Mouse (Mus musculus): ENCODE results near the gene Caskin1.

Gene Caskin1

GRCm38 (mm10) chr17:24470701-24471527, 17.5 kb upstream of the Caskin1 start:
- DNase-seq (ENCODE audit: low read depth, low spot score), result no peak

DNA sequence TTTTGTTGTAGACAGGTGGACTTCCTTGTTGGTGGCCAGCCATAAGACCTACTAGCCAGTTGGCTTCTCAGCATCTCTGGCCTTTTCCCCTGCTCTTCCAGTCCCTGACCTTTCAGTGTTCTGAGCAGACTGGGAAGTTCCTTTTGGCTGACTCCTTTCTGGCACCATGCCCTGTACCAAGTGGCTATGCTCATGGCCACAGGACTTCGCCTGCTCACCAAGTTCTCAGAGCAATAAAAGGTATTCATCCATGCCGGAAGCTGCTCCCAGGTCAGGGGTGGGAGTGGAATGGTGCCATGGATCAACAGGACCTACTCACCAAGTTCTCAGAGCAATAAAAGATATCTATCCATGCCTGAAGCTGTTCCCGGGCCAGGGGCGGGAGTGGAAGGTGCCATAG, 15.9 kb upstream of the Caskin1 start:
- no peak for DNase-seq (ENCODE audit: low read depth, low spot score)

- no peak for DNase-seq (ENCODE audit: low read depth, low spot score)
Observed at GRCm38 (mm10) chr17:24473612-24474275, 14.7 kb upstream of the Caskin1 start, which contains the start of gene Bricd5. Gene Bricd5 (plus strand): TSS chr17:24473884.

- DNase-seq (ENCODE audit: low read depth, low spot score), result no peak
Observed at GRCm38 (mm10) chr17:24474557-24474956, 13.8 kb upstream of the Caskin1 start.

DNA sequence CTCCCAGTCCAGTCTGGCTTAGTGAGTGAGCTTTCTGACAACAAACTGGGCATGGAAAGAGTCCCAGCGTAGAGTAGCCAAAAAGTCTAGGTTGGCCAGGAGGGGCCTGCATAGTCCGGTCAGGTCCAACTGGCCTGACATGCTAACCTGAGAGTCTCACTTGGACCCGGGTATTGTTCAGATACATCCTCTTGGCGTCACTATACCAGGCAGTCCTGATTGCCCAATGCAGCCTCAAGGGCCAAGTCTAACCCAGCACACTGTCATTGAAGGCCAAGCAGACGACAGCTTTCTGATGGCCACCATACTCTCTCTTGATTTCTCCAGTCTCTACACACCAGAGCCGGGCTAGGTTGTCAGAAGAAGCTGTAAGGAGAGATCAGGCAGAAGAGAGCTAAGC, 12.8 kb upstream of the Caskin1 start:
- DNase-seq (ENCODE audit: low read depth, low spot score), result no peak

- DNase-seq (ENCODE audit: low read depth, low spot score), result no peak
Observed at GRCm38 (mm10) chr17:24476022-24476776, 12.2 kb upstream of the Caskin1 start.

DNA sequence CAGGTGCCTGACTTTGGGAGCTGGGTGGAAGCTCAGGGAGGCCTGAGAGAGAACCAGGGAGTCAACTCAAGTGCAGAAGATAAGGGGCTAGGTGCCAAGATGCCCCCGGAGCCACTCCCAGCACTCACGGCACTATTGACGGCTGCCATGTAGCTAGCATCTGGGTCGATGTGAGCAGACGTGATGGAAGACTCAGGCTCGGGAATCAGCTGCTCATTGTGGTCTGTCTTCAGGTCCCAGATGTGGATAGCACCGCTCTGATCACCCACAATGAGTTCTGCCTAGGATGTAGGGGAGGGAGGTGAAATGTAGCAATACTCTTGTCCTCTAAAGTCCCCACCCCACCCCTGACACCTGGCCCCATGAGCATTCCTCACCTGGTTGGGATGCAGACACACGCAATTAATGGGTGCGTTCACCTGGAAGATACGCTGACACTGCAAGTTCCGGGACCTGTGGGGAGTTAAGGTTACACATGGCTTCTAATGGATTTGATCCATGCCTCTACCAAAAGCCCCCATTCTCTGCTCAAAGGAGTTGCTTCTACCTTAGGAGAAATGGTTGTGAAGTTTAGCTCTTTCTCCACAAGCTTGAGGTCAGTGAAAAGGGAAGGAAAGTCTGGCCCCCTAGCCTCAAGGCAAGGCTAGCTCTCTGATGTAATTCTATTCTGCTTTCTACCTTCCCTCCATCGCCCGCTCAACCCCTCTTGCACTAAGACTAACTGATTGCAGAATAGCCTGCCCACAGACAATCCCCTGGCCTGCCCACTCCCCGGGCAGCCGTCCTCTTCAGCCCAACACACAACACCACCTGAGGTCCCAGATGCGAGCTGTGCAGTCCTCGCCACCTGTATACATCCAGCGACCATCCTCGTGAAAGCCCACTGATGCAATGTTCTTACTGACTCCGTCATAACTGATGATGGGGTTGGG, 11.1 kb upstream of the Caskin1 start:
- no peak for DNase-seq (ENCODE audit: low read depth, low spot score)

DNA sequence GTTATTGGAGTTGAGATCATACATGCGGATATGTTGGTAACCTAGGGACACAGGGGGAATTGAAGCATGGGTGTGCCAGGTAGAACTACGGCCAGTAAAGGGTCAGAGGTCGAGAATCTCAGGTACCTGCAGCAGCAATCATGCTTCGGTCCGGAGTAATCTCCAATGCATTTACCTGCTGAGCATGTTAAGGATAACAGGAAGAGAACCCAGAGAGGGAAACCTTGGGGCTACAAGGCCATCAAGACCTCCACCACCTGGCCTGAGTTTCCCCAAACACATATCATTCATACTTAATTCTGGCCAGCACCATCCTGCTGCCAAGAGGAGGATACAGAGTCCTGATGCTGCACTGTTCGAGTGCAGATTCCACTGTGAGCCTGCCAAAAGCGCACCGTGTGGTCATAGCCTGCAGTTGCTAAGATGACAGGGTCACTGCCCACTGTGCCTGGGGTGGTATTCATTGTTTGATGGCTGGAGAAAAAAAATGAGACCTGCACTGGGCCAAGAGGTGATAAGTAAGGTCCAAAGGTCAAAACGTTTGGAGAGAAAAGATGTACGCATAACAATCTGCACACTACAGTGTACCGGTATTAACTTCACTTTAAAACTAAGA, 10.3 kb upstream of the Caskin1 start:
- peak; percentile 23 for DNase-seq (ENCODE audit: low read depth, low spot score)

GRCm38 (mm10) chr17:24478663-24479380, 9.6 kb upstream of the Caskin1 start, which contains the start of gene Mlst8:
Gene Mlst8 (minus strand): TSS chr17:24479078.
- DNase-seq (ENCODE audit: low read depth, low spot score), result peak; percentile 98

DNA sequence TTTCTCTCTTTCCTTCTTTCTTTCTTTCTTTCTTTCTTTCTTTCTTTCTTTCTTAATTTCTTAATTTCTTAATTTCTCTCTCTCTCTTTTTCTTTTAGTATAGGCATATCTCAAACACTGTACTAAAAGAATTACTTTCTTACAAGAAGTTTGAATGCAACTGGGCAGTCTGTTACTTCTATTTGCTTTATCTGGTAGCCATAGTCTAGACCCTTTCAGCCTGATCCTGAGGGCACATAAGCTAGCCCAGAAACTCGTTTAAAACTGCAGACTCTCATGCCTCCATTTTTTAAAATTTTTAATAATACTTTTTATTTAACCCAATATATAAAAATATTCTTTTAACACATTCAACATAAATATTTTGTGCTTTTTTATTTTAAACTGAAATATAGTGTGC, 9.0 kb upstream of the Caskin1 start:
- DNase-seq (ENCODE audit: low read depth, low spot score), result no peak

- DNase-seq (ENCODE audit: low read depth, low spot score), result no peak
Observed at GRCm38 (mm10) chr17:24480201-24480826, 8.1 kb upstream of the Caskin1 start.

GRCm38 (mm10) chr17:24481027-24481815, 7.2 kb upstream of the Caskin1 start:
- DNase-seq (ENCODE audit: low read depth, low spot score), result no peak

- DNase-seq (ENCODE audit: low read depth, low spot score), result no peak
Observed at GRCm38 (mm10) chr17:24483495-24483894, 4.9 kb upstream of the Caskin1 start.

DNA sequence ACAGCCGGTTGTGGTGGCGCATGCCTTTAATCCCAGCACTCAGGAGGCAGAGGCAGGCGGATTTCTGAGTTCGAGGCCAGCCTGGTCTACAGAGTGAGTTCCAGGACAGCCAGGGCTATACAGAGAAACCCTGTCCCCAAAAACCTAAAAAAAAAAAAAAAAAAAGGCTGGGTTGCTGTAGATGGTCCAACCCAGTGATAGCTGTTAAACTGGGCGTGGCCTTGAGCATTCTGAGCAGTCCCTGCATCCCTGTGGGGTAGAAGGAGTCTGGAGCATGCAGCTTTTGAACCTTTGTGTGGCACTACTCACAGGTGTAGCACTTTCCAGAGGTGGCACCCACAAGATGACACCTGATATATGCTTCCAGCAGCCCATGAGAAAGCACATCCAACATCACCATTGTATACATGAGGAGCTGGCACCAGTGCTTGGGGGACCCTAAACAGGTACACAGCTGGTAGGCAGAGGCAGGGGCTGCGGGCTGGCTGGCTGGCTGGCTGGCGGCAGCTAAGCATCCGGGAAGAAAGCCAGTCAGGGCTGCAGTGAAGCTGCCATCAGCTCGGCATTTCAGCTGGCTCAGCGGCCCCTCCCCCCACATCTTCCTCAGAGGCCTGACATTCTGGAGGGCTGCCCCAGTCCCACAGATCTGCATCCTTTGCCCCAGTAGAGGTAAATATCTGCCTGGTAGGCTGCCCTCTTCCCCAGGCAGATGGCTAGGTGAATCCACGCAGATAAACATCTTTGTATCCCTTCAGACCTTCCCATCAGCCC, 3.1 kb upstream of the Caskin1 start:
- peak; percentile 29 for DNase-seq (ENCODE audit: low read depth, low spot score)

DNA sequence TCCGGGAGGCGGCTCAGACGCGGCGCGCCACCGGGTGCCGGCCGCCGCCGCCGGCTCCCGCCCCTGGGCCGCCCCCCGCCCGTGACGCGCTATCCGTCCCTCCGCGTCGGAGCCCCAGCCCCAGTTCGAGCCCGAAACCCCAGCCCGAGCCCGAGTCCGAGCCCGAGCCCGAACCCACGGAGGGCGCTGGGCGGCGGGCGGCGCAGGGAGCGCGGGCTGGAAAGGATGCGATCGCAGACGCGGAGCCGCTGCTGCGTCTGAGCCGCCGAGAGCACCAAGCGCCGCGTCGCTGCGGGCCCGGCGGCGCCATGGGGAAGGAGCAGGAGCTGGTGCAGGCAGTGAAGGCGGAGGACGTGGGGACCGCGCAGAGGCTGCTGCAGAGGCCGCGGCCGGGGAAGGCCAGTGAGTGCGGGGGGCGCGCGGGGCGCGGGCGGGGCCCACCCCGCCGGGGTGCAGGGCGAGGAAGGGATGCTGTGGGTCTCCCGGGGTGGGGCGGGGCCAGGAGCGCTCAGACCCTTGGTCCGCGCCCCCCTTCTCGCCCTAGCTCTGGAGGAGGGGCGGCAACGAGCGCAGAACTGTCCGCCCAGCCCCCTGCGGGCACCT, 362 bp downstream of the Caskin1 start:
- DNase-seq (ENCODE audit: low read depth, low spot score), result peak; percentile 57

- DNase-seq (ENCODE audit: low read depth, low spot score), result no peak
Observed at GRCm38 (mm10) chr17:24489265-24490030, 1.0 kb downstream of the Caskin1 start.

DNA sequence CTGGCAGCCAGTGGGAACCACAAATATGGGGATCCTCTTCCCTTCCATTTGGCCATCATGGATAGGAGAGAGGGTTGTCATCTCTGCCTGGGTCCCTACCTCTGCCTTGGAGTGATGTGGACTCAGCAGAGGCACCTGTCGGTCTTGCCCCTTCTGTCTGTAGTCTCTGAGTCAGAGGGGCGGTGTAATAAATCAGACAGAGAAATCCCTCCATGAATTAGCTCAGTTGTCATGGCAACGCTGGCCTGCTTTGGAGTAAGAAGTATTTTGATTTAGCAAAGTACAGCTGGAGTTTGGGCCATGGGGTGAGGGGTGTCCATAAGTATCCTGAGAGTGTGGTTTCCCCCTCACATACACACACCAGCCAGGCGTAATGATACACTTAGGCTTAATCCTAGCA, 2.0 kb downstream of the Caskin1 start:
- no peak for DNase-seq (ENCODE audit: low read depth, low spot score)
